Mouse (Mus musculus): ENCODE measurements around the gene Olfr1447.

The Olfr1447 gene

DNA sequence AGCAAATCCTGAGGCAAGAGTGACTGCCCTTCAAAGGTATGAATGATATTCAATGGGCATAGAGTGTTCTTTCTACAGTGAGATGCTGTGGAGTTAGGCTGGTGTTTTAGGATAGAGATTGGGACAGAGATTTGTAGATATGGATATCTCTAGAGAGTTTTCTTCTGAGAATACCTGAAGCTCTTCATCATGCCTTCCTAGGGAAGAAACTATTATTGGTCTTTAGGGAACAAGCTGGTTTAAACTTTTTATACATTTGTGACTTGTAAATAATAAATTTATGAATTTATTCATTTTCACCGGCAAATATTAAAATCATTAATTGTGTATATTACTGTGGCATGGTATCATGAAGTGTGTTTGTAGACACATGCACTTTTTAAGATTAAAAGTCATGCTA, at the start of gene Olfr1447:
Gene Olfr1447 (minus strand): TSS at position 101 of the 400 bp plus-strand sequence.
- no peak for DNase-seq (ENCODE audit: low read depth, low spot score)

DNA sequence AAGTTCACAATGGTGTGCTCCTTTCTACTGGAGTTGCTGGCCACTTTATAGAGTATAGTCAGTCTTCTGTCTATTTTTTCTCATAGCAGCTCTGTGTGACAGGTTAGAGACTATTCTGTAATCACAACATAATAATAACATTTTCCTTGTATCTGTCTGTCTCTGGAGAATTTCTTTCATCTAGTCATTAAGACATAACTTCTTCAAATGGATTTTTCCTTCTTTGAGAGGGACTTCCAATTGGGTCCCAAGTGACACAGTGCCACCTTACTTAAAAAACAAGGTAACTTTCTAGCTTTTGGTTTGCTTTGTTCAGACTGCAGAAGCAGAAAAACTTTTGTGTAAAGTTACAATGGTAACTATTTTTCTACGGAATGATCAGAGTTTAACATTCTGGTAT, 46.4 kb upstream of the Olfr1447 start, which contains the start of gene Olfr1450:
Gene Olfr1450 (plus strand): TSS at position 301 of the 400 bp plus-strand sequence.
- no peak for DNase-seq (ENCODE audit: low read depth, low spot score)

DNA sequence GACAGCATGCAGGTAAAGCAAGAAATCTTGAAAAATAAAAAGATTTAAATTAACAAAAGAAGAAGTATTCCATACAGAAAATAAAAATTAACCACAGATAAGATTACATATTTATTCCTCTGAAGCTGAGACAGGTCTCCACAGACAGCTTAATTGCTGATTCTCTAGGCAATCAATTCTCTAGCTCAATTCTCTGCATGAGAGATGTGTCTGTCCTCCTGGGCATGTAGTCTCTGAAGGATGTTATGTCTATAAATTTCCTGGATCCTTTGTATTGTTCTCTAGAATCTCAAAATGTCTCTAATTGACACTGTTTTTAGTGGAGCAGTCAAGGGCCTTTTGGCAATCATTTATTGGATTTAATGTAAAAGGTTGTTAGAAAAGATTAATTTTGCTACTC, 27.0 kb upstream of the Olfr1447 start, which contains the start of gene Olfr1449:
Gene Olfr1449 (plus strand): TSS at position 301 of the 400 bp plus-strand sequence.
- no peak for DNase-seq (ENCODE audit: low read depth, low spot score)

DNA sequence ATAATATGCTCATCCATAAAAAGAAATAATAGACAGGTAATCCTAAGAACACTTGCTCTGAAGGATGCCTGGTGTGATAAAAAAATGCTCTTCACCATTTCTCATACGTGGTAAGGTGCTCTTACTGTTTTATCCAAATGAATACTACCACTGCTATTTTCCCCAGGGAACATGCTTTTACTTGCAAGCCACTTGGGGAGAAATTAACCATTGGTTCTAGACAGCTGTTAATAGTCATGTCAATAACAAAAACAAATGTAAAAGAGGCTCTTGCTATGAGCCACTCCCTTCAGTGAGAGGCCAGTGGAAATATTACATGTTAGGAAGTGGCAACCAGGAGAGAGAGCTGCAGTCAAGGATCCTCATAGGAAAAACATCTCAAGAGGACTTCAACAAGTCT, 20.8 kb upstream of the Olfr1447 start, which contains the start of gene Olfr1448:
Gene Olfr1448 (minus strand): TSS at position 101 of the 400 bp plus-strand sequence.
- no peak for DNase-seq (ENCODE audit: low read depth, low spot score)

DNA sequence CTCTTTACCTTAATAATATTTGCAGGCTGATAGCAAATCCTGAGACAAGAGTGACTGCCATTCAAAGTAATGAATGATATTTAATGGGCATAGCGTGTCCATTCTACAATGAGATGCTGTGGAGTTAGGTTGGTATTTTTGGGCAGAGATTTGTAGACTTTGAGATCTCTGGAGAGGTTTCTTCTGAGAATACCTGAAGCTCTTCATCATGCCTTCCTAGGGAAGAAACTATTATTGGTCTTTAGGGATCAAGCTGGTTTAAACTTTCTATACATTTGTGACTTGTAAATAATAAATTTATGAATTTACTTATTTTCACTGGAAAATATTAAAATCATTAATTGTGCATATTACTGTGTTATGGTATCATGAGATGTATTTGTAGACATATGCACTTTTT, 10.1 kb downstream of the Olfr1447 start, which contains the start of gene Olfr1446:
Gene Olfr1446 (minus strand): TSS at position 101 of the 400 bp plus-strand sequence.
- DNase-seq (ENCODE audit: low read depth, low spot score), result no peak

DNA sequence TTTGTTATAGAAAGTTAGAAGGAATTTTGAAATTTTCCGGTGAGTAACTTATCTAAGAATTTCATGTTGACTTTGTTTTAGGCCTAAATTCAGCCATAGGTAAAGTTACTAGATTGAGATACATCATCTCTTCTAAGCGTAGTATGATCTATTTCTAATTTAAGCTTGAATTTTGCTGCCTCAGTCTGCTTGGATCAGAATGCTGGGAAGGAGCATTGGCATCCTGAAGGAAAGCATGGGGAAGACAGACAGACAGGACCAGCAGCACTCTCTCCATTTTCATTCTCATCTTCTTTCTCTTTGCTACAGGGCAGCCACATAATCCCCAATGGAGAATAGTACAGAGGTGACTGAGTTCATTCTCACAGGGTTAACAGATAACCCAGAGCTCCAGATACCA, 20.0 kb downstream of the Olfr1447 start, which contains the start of gene Olfr1445:
Gene Olfr1445 (plus strand): TSS at position 301 of the 400 bp plus-strand sequence.
- DNase-seq (ENCODE audit: low read depth, low spot score), result no peak

DNA sequence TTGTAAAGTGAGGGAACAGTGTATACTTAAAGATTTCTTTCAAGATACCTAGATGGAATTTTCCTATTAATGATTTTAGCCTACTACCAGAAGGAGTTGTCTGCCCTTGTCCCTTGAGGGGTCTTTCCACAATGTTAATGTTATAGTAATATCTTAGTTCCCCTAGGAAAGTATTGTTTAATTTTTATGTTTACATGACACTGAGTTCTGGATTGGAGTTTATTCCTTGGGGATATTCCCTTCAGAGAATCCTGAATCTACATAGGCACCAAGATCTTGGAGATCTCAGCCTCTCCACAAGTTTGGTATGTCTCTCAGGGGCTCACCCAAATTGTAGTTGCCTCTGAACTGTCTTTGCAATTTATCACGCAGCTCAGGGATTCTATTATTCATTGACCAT, 46.6 kb downstream of the Olfr1447 start, which contains the start of gene Olfr1444:
Gene Olfr1444 (plus strand): TSS at position 301 of the 400 bp plus-strand sequence.
- no peak for DNase-seq (ENCODE audit: low read depth, low spot score)
